Mouse (Mus musculus): ENCODE data around the gene Trub1. TPM values are rescaled to one million over a fixed set of nuclear protein-coding genes. Genes with fewer than 3 reads are reported as not detected.

The Trub1 gene
- polyA plus RNA-seq (2012; ENCODE audit: low replicate concordance), result 9.4 and 15.7 TPM in 2 replicates

GRCm38 (mm10) chr19:57452492-57453217 lies at the start of gene Trub1:
Trub1 (plus strand) TSS chr19:57452912.

Other genes with a start within 250 kb of the Trub1 start
- gene Ablim1, start 138.0 kb upstream of the Trub1 start, polyA plus RNA-seq (2012; ENCODE audit: low replicate concordance), result 6.3 and 9.2 TPM in 2 replicates
- gene Fam160b1, start 92.2 kb upstream of the Trub1 start, polyA plus RNA-seq (2012; ENCODE audit: low replicate concordance), result 3.1 and 6.1 TPM in 2 replicates
- 0.39 and 0.46 TPM in 2 replicates for gene Atrnl1, start 158.1 kb downstream of the Trub1 start, polyA plus RNA-seq (2012; ENCODE audit: low replicate concordance)